Mouse (Mus musculus) liver, adult (tissue): ENCODE measurements around the gene Ero1lb.

ENCODE experiments used
- GATA4 ChIP-seq: IDR thresholded peaks from 2 replicates; pipeline ENCODE4 v1.6.1; 2014; ENCODE audit warnings: mild to moderate bottlenecking, low read length; ENCODE audit not compliant: insufficient replicate concordance

The Ero1lb gene

DNA sequence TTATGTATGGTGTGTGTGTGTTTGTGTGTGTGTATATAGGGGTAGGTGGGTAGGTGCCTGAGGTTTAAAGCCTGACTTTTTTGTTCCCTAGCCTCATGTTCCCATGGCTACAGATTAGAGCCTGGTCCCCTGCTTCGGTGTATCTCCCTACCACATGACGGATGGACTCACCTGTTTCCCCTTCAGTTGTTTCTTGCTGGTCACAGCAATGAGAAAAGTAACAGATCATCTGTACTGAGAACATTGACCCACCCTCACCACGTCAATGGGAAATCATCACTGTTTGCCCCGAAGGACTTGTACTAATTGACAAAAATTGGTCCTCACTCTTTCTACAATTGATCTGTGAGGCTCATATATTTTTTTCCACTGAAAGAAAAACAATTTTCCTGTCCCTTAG lies 3.4 kb upstream of the Ero1lb start:
- no peak for TF ChIP-seq GATA4

- no peak for TF ChIP-seq GATA4
Observed at GRCm38 (mm10) chr13:12567936-12568335, 2.3 kb downstream of the Ero1lb start.

DNA sequence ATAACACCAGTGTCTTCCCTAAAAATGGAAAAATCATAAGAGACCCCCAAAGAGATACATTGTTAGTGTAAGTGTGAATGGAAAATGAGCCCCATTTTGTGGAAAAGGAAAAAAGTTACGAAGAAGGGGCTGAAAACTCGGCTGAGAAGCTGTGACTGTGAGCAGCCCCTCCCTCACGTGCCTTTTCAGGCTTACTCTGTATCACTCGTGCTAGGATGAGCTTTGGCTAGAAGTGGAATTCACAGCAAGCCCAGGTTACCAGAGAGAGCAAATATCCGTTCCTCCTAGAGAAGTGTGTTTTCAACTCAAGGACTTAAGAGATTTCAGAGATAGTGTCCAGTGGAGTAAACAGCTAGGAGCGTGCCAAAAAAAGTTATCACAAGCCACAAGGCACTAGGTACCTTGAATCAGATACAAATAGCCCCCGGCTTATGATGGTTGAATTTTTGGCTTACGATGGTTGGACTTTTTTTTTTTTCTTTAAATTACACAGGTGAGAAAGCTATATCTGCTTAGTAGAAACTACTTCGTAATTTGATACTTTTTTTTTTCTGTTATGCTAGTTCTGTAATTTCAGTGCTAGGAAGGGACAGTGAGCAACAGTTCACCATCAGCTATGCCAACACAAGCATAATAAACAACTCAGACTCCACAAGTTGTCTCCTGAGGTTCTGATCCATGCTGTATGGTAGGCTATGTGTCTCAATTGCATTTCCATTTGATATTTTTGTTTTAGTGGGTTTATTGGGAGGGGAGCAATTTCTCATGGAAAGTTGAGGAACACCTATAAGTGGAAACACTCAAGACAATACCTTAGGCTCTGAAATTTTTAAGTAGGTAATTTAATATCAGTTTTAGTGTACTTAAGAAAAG lies 3.2 kb downstream of the Ero1lb start:
- TF ChIP-seq GATA4: no peak

DNA sequence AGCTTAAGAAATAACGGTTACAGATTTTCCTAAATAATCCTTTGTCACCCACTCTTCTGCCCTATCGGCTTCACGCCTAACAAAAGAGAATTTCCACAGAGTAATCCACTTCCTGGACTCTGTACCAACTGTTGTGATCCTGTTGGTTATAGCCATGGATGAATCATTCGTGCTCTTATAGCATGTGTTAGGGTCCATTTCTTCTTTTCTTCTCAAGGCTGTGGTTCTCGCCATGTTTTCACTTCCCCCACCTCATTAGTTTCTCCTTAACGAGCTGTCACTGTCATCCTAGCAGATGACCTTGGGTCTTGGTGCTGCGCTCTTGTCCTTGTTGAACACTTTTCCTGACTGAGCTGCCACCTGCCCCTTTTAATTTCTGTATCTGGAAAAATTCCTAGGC lies 4.1 kb downstream of the Ero1lb start:
- TF ChIP-seq GATA4: no peak

DNA sequence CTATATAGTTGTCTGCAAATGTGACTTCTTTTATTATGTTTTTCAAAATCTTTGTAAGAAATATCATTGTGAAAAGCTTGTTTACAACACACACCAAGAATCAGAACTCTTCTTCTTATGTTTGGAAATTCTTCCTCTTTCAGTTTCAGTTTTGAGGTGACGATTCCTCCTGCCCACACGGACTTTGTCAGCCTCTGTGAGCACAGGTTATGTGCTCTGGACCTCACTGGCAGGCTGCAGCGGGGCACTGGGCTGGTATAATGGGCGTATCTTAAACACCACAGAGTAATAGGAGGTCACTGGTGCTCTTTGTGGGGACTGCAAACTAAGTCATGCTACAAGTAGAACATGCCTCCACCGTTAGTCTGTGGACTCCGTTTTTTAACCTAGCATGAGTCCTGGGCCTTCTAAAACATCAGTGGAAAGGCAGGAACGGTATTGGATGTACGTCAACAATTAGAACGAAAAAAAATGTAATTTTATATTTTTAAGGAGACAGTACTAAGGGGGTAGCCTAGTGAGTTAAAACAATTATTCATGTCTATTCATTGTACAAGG lies 9.4 kb downstream of the Ero1lb start:
- TF ChIP-seq GATA4: no peak

- no peak for TF ChIP-seq GATA4
Observed at GRCm38 (mm10) chr13:12578145-12578544, 12.5 kb downstream of the Ero1lb start.

- TF ChIP-seq GATA4: no peak
Observed at GRCm38 (mm10) chr13:12589003-12589402, 23.3 kb downstream of the Ero1lb start.

DNA sequence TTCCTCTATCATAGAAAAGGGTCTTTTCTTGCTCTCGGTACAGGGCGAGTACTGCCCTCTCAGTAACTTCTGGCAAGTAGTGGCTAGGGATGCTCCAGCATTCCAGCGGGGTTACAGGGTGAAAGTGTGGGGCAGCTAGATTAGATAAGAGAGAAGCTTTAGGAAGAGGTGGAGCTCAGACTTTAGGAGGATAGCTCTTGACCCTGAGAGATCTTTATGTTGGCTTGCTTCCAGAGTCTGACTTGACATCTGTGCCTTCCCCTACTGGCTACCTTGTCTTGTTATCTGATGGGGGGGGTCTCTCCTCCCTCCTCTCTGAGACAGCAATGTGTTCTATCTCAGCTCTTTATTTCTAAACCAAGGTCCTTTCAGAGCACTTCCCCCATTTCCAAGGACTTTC lies 50.8 kb downstream of the Ero1lb start:
- 0 out of 2 replicates have a peak, but pooled peaks have one; percentile 10 for TF ChIP-seq GATA4
